Comparison of ENCODE assay signal across 19 mouse cellular contexts in genomic region chr13:108302957-108303675, GRCm38 (mm10). TPM values are rescaled to one million over a fixed set of nuclear protein-coding genes. Genes with fewer than 3 reads are reported as not detected.
DNase-seq lines count a peak whose midpoint lies in the region; ATAC-seq and TF ChIP-seq lines count a peak whose summit lies in the region.
"Had no signal": no experiment of that assay in that cellular context is flagged by ENCODE, and none has a peak within 500 bp of the region (broad histone marks: within the 10 kb centered on the region; RNA-seq: fewer than 3 reads in every experiment).

No protein-coding gene starts in this region.

- no peaks in the 10 kb centered on the region for H3K27me3 ChIP-seq in midbrain, embryonic 10.5 days (ENCODE audit: low read depth, poor library complexity, severe bottlenecking)
- H3K27me3 ChIP-seq: embryonic facial prominence, embryonic 13.5 days; liver, embryonic 12.5 days; lung, embryonic 15.5 days; megakaryocyte, embryonic 14.5 days; neural tube, embryonic 13.5 days had no signal

- H3K36me3 ChIP-seq in midbrain, embryonic 10.5 days, result no peaks in the 10 kb centered on the region
- H3K36me3 ChIP-seq: embryonic facial prominence, embryonic 13.5 days; G1E; liver, embryonic 12.5 days; lung, embryonic 15.5 days; neural tube, embryonic 13.5 days had no signal

- WGBS in midbrain, embryonic 10.5 days, result 85% methylated on average over 7 of the region's 7 CpGs

- TF ChIP-seq CTCF in layer of hippocampus, adult 2 months (conservative IDR thresholded peaks at IDR 0.05), result no peak

- H3K4me1 ChIP-seq in midbrain, embryonic 10.5 days, result peaks cover 28% of the 10 kb centered on the region

- H3K27ac ChIP-seq in layer of hippocampus, adult 2 months, result peak overlapping the region; percentile 73; the same call in 1 of the 2 replicates
- no peak overlapping the region for H3K27ac ChIP-seq in midbrain, embryonic 10.5 days (replicated peaks)
- H3K27ac ChIP-seq: embryonic facial prominence, embryonic 13.5 days; liver, embryonic 12.5 days; lung, embryonic 15.5 days; neural tube, embryonic 13.5 days had no signal

- H3K9me3 ChIP-seq in midbrain, embryonic 10.5 days (replicated peaks), result no peaks in the 10 kb centered on the region
- H3K9me3 ChIP-seq: embryonic facial prominence, embryonic 13.5 days; G1E; liver, embryonic 12.5 days; lung, embryonic 15.5 days; megakaryocyte, embryonic 14.5 days; neural tube, embryonic 13.5 days had no signal

- DNase-seq in layer of hippocampus, adult 2 months (ENCODE audit: low spot score in 2 of 2), result no peak
- no peak for DNase-seq in layer of hippocampus, adult 18-20 months (ENCODE audit: low spot score in 2 of 2)
- peak; percentile 74 for DNase-seq in CD4-positive helper T cell, adult 2 months (ENCODE audit: low read depth, low spot score)
- peak; percentile 53 to 73 for DNase-seq in natural killer cell, adult 2 months (ENCODE audit: low spot score in 2 of 2)
- DNase-seq in midbrain, embryonic 10.5 days (ENCODE audit: low spot score), result no peak
- DNase-seq in urinary bladder, adult 18-20 months (ENCODE audit: low spot score in 2 of 2), result no peak
- DNase-seq in layer of hippocampus, postnatal 36 days, result no peak
- DNase-seq: adrenal gland, postnatal 14 days; cerebellum, adult 8-10 months; gastrocnemius, postnatal 14 days; right cerebral cortex, postnatal 4 days had no signal

- H3K4me3 ChIP-seq in layer of hippocampus, adult 2 months, result no peak overlapping the region
- H3K4me3 ChIP-seq in midbrain, embryonic 10.5 days, result no peak overlapping the region
- H3K4me3 ChIP-seq: embryonic facial prominence, embryonic 13.5 days; liver, embryonic 12.5 days; lung, embryonic 15.5 days; megakaryocyte, embryonic 14.5 days; neural tube, embryonic 13.5 days had no signal

- peak; percentile 50 for ATAC-seq in activated CD4-positive, CD25-positive, alpha-beta regulatory T cell, adult 4 months
- ATAC-seq: liver, embryonic 12.5 days; midbrain, embryonic 16.5 days had no signal

RNA-seq across cellular contexts. Expression of gene Depdc1b, which starts 13.0 kb away (rescaled TPM):
- total RNA-seq in layer of hippocampus, adult 2 months (2021), result under 1 TPM; 0.33 to 0.34 TPM
- under 1 TPM; 0.32 to 0.58 TPM for total RNA-seq in layer of hippocampus, adult 18-20 months (2021)
- 1 to 10 TPM in 1 of 2 experiments, under 1 TPM in 1; 0.57 to 3.1 TPM for polyA plus RNA-seq in activated CD4-positive, CD25-positive, alpha-beta regulatory T cell, adult 4 months (2017; shearing (Covaris generic))
- polyA plus RNA-seq in midbrain, embryonic 10.5 days (2016; fragmentation: Nextera tagmentation; extraction: Ambion mirVana), result 18.8 and 18.9 TPM in 2 replicates
- total RNA-seq in layer of hippocampus, postnatal 36 days (2021), result under 1 TPM; 0.56 to 0.85 TPM

Comparison
In these comparisons a context has a peak if more than half of its experiments do, and no peak if none do; other contexts are left out.
1. DNase-seq: peak in CD4-positive helper T cell, adult 2 months (single experiment) and natural killer cell, adult 2 months (2 of 2); none in layer of hippocampus, adult 2 months (0 of 2), layer of hippocampus, adult 18-20 months (0 of 2), midbrain, embryonic 10.5 days (single experiment), urinary bladder, adult 18-20 months (0 of 2) and layer of hippocampus, postnatal 36 days (0 of 2).